Mouse (Mus musculus) C2C12 (cell line): ENCODE results near the gene Vstm2l. TPM values are rescaled to one million over a fixed set of nuclear protein-coding genes. Genes with fewer than 3 reads are reported as not detected.

Experiments used
- H3K27me3 ChIP-seq: one replicate; pipeline ENCODE4 v1.6.1; 2011; ENCODE audit not compliant: control insufficient read depth, insufficient read depth, insufficient read length
- H3K36me3 ChIP-seq: one replicate; pipeline ENCODE4 v1.6.1; 2011; ENCODE audit not compliant: control insufficient read depth, insufficient read depth
- H3K4me3 ChIP-seq: one replicate; pipeline ENCODE4 v1.5.1; 2011; ENCODE audit warnings: mild to moderate bottlenecking, control low read depth; ENCODE audit not compliant: poor library complexity, insufficient read depth, severe bottlenecking
- H3K79me2 ChIP-seq: one replicate; pipeline ENCODE4 v1.6.1; 2011; ENCODE audit not compliant: control insufficient read depth, insufficient read depth
- H3K79me3 ChIP-seq: one replicate; pipeline ENCODE4 v1.6.1; 2011; ENCODE audit warnings: low read depth, control low read depth
- H3ac ChIP-seq: one replicate; pipeline ENCODE3; 2011; ENCODE audit warnings: low read depth; ENCODE audit not compliant: control insufficient read depth, insufficient read length
- CEBPB ChIP-seq: IDR thresholded peaks from one replicate; pipeline ENCODE4 v1.6.1; 2011; ENCODE audit warnings: low read depth, mild to moderate bottlenecking, control low read depth, moderate library complexity
- CTCF ChIP-seq: IDR thresholded peaks from one replicate; pipeline ENCODE4 v1.5.1; 2011; ENCODE audit not compliant: control insufficient read depth, insufficient read depth, insufficient read length
- FOSL1 ChIP-seq: IDR thresholded peaks from one replicate; pipeline ENCODE4 v1.8.0; 2011; ENCODE audit warnings: mild to moderate bottlenecking, low read length; ENCODE audit not compliant: poor library complexity, insufficient read depth, severe bottlenecking
- MAX ChIP-seq: IDR thresholded peaks from one replicate; pipeline ENCODE4 v1.6.1; 2011; ENCODE audit warnings: mild to moderate bottlenecking, control low read depth
- MYOD1 ChIP-seq: IDR thresholded peaks from one replicate; pipeline ENCODE4 v1.6.1; 2011; ENCODE audit warnings: low read depth; ENCODE audit not compliant: control insufficient read depth, insufficient read length
- MYOG ChIP-seq: IDR thresholded peaks from one replicate; pipeline ENCODE4 v1.6.1; 2011; ENCODE audit not compliant: control insufficient read depth, insufficient read length; ENCODE audit errors: extremely low read depth
- USF1 ChIP-seq: IDR thresholded peaks from one replicate; pipeline ENCODE4 v1.6.1; 2011; ENCODE audit warnings: low read depth, mild to moderate bottlenecking, control low read depth, moderate library complexity
- polyA plus RNA-seq: library from polyadenylated mRNA; unstranded; fragments of >200 nt; fragmentation: generic; extraction: Trizol; gene quantifications from one replicate; pipeline ENCODE4 v1.2.1, GENCODE M21; 2012; ENCODE audit warnings: missing spikeins

The Vstm2l gene
- polyA plus RNA-seq, 1 experiment, result not detected

DNA sequence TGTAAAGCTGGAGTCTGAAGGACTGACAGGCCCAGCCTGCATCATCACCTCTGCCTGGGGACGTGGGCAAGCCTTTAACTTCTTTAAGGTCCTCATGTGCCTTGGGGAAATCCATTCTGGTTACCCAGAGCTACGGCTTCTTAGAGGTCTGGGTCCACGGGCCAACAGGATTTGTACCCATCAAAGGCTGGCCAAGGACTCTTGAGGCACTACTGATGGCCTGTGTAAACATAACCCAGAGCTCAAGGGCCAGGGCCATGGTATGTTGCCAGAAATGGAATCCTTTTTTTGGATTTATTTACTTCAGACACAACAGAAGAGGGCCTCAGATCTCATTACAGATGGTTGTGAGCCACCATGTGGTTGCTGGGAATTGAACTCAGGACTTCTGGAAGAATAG, 68.3 kb downstream of the Vstm2l start:
- no peaks in the 10 kb centered on the region for H3K27me3 ChIP-seq
- no peaks in the 10 kb centered on the region for H3K79me2 ChIP-seq
- H3K4me3 ChIP-seq, result no peak overlapping the region
- TF ChIP-seq FOSL1, result no peak
- TF ChIP-seq CTCF, result no peak
- no peak for TF ChIP-seq MYOD1
- TF ChIP-seq USF1, result no peak
- no peak for TF ChIP-seq MAX
- TF ChIP-seq MYOG, result no peak
- no peak for TF ChIP-seq CEBPB
- no peak overlapping the region for H3ac ChIP-seq
- peaks cover 4% of the 10 kb centered on the region for H3K36me3 ChIP-seq
- H3K79me3 ChIP-seq, result no peaks in the 10 kb centered on the region

DNA sequence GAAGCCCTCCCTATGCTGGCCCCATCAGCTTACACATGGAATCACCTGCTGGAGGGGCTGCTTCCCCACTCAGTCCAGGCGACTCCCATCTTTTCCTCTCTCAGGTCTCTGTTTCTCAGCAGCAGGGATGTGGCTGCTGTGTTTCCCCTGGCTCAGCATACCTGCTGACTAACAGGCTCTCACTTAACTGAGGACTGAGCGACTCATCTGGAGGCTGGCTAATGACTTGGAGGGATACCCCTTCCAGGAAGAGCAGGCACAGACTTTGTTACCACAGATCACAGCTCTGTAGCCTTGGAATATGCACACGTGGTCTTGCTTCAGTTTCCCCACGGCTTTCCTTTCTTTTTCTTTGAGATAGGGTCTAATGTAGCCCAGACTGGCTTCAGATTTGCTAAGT, 68.8 kb downstream of the Vstm2l start:
- Histone ChIP-seq H3K4me3 (no peak overlapping the region), H3K79me2 (no peaks in the 10 kb centered on the region), H3K36me3 (peaks cover 4% of the 10 kb centered on the region), H3K79me3 (no peaks in the 10 kb centered on the region), H3K27me3 (no peaks in the 10 kb centered on the region), H3ac (no peak overlapping the region)
- no peak for TF ChIP-seq MAX
- TF ChIP-seq MYOD1, result no peak
- no peak for TF ChIP-seq CEBPB
- no peak for TF ChIP-seq MYOG
- no peak for TF ChIP-seq USF1
- no peak for TF ChIP-seq CTCF
- TF ChIP-seq FOSL1, result no peak

DNA sequence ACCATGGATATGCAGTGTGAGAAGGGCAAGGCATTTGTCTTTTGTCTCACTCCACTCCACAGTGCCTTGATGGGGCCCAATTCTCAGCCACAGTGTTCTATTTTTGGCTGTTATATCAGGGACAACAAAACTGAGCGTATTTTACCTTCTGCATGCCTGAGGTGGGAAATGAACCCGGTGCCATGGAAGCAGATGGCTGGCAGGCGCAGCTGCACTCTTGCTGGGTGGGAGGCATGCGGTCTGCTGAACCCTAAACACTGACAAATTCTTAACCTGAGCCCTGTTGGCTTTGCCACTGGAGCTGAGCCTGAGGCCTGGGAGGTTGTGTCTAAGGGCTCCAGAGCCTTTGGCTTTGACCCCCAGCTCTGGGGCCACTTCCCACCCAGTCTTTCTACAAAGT, 71.2 kb downstream of the Vstm2l start:
- no peak for TF ChIP-seq MYOD1
- no peak for TF ChIP-seq FOSL1
- TF ChIP-seq USF1, result no peak
- no peak for TF ChIP-seq CTCF
- no peak for TF ChIP-seq MAX
- TF ChIP-seq CEBPB, result no peak
- no peak for TF ChIP-seq MYOG
- H3K27me3 ChIP-seq, result no peaks in the 10 kb centered on the region
- no peak overlapping the region for H3ac ChIP-seq
- H3K79me3 ChIP-seq, result no peaks in the 10 kb centered on the region
- no peaks in the 10 kb centered on the region for H3K79me2 ChIP-seq
- peaks cover 10% of the 10 kb centered on the region for H3K36me3 ChIP-seq
- no peak overlapping the region for H3K4me3 ChIP-seq

- Histone ChIP-seq H3K27me3 (no peaks in the 10 kb centered on the region), H3K79me3 (no peaks in the 10 kb centered on the region), H3ac (no peak overlapping the region), H3K79me2 (no peaks in the 10 kb centered on the region), H3K4me3 (no peak overlapping the region), H3K36me3 (peaks cover 13% of the 10 kb centered on the region)
- TF ChIP-seq USF1 (no peak), MAX (no peak), CTCF (no peak), FOSL1 (no peak), CEBPB (no peak), MYOG (no peak), MYOD1 (no peak)
Observed at GRCm38 (mm10) chr2:157986235-157986634, 71.8 kb downstream of the Vstm2l start.

GRCm38 (mm10) chr2:157988416-157989190, 74.2 kb downstream of the Vstm2l start:
- Histone ChIP-seq H3ac (no peak overlapping the region), H3K36me3 (peaks cover 22% of the 10 kb centered on the region)

DNA sequence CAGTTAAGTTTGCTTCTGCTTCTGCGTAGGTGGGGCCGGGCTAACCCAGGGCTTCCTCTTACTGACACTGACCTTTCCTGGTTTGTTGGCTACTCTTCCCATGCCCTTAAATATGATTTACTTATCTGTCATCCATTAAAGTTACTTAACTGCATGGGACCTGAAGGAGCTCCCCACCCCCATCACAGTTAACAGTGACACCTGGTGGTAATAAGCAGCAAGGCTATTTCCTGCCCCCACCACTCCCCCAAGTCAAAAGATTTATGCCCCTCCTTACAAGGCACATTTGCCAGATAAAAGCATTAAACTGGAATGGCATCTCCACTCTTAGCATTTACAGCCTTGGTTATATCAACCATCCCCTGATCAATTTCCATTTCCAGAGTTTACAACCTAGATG, 75.5 kb downstream of the Vstm2l start:
- no peaks in the 10 kb centered on the region for H3K27me3 ChIP-seq
- TF ChIP-seq MAX, result no peak
- TF ChIP-seq MYOG, result no peak
- TF ChIP-seq FOSL1, result no peak
- TF ChIP-seq CTCF, result no peak
- no peak for TF ChIP-seq CEBPB
- no peak for TF ChIP-seq USF1
- TF ChIP-seq MYOD1, result no peak
- H3K36me3 ChIP-seq, result peaks cover 20% of the 10 kb centered on the region

More at GRCm38 (mm10) chr2:157988416-157989190, 74.2 kb downstream of the Vstm2l start:
- no peaks in the 10 kb centered on the region for H3K27me3 ChIP-seq
- H3K79me3 ChIP-seq, result no peaks in the 10 kb centered on the region
- H3K79me2 ChIP-seq, result no peaks in the 10 kb centered on the region
- H3K4me3 ChIP-seq, result no peak overlapping the region
- no peak for TF ChIP-seq CEBPB
- no peak for TF ChIP-seq FOSL1
- no peak for TF ChIP-seq MYOD1
- no peak for TF ChIP-seq MYOG
- no peak for TF ChIP-seq MAX
- no peak for TF ChIP-seq USF1
- no peak for TF ChIP-seq CTCF

More for the DNA sequence above, 75.5 kb downstream of the Vstm2l start:
- no peak overlapping the region for H3K4me3 ChIP-seq
- H3ac ChIP-seq, result no peak overlapping the region
- no peaks in the 10 kb centered on the region for H3K79me3 ChIP-seq
- H3K79me2 ChIP-seq, result no peaks in the 10 kb centered on the region
